Mouse (Mus musculus): ENCODE results near the gene Ccl17. TPM values are rescaled to one million over a fixed set of nuclear protein-coding genes. Genes with fewer than 3 reads are reported as not detected.
A peak's percentile ranks its signal among the peaks of the same experiment; 100 is the strongest.

The Ccl17 gene
- polyA plus RNA-seq, 1 experiment from 2014 or later = not detected

DNA sequence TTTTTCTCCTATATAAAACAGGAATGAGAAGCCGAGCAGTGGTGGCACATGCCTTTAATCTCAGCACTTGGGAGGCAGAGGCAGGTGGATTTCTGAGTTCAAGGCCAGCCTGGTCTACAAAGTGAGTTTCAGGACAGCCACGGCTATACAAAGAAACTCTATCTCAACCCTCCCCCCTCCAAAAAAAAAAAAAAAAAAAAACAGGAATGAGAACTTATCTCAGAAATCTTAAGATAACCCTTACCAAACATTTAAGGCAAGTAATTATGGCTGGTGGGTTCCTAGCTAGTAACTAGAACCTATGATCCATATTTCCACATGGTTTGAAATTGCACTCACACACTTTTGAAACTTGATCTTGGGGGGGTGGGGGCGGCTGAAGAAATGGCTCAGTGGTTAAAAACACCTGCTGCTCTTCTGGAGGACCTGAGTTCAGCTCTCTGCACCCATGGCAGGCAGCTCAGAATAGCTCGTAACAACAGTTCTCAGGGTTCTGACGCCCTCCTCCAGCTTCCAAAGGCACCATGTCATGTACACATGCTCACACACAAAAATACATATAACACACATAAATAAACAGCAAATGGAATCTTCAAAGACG is 24.2 kb upstream of the Ccl17 start:
- H3K36me3 ChIP-seq (ENCODE audit: control insufficient read depth, insufficient read depth, low read length) = no peaks in the 10 kb centered on the region
- no peak overlapping the region for H3K4me2 ChIP-seq (replicated peaks; ENCODE audit: low read depth, low read length)
- no peak overlapping the region for H3K9ac ChIP-seq (ENCODE audit: low read depth, low read length)
- no peak overlapping the region for H3K4me3 ChIP-seq (ENCODE audit: low read length)
- peaks cover 8% of the 10 kb centered on the region for H3K4me1 ChIP-seq (ENCODE audit: control insufficient read depth, insufficient read depth, low read length)
- WGBS = 71% methylated on average over 6 of the region's 6 CpGs
- no peak overlapping the region for H3K27ac ChIP-seq (ENCODE audit: low read depth, low read length)
- no peaks in the 10 kb centered on the region for H3K9me3 ChIP-seq (ENCODE audit: control insufficient read depth, low read length)
- no peak for ATAC-seq (ENCODE audit: low FRiP score, low TSS enrichment)
- H3K27me3 ChIP-seq (ENCODE audit: control insufficient read depth, insufficient read depth, low read length) = no peaks in the 10 kb centered on the region

DNA sequence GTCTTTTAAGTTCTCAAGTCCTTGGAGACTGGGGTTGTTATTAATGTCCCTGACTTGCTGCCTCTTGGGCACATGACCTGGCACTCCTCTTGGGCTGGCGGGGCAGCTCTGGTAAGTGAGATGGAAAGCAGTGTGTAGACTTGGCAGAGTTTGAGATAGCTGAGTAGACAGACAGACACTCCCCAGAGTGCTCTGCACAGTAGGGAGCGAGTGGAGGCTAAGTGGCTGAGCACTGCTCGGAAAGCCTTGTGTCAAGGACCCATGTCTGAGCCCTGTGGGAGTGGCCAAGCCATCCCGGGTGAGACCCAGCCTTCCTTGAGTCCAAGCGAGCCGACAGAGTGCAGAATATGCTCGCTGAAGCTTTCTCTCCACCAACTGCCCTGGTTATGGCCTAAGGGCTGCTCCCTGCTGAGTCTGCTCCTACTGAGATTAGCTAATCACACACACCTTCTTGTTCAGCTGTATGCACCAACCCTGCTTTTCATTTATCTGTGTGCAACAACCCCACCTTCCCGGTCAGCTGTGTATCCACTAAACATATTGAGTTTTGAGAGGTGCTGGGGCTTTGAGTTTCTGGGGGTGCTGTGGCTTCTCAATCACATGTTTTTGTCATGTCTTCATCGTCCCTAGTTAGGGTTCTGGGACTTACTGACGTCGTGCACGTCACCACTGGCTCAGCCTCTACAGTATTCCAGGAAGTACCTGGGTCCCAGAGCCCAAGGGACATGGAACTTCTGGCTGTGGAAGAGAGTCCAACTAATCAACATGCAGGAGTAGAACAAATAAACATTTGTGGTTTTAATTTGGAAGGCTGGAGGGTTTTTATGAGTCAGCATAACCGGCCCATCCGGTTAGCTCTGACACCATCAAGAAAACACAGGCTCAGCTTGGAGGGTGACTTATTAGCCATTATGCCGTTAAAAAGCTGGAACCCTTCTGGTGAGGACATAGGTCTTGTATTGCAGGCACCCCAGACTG is 22.4 kb upstream of the Ccl17 start:
- 0 out of 2 replicates have a peak, but pooled peaks have one; percentile 46 for ATAC-seq (ENCODE audit: low FRiP score, low TSS enrichment)
- H3K27me3 ChIP-seq (ENCODE audit: control insufficient read depth, insufficient read depth, low read length) = no peaks in the 10 kb centered on the region
- H3K4me1 ChIP-seq (ENCODE audit: control insufficient read depth, insufficient read depth, low read length) = no peaks in the 10 kb centered on the region
- no peak overlapping the region for H3K4me2 ChIP-seq (replicated peaks; ENCODE audit: low read depth, low read length)
- H3K9ac ChIP-seq (ENCODE audit: low read depth, low read length) = no peak overlapping the region
- H3K36me3 ChIP-seq (ENCODE audit: control insufficient read depth, insufficient read depth, low read length) = no peaks in the 10 kb centered on the region
- no peak overlapping the region; the same call in 1 of the 2 replicates for H3K27ac ChIP-seq (ENCODE audit: low read depth, low read length)
- WGBS = 55% methylated on average over 15 of the region's 15 CpGs
- no peaks in the 10 kb centered on the region for H3K9me3 ChIP-seq (ENCODE audit: control insufficient read depth, low read length)
- no peak overlapping the region for H3K4me3 ChIP-seq (ENCODE audit: low read length)

DNA sequence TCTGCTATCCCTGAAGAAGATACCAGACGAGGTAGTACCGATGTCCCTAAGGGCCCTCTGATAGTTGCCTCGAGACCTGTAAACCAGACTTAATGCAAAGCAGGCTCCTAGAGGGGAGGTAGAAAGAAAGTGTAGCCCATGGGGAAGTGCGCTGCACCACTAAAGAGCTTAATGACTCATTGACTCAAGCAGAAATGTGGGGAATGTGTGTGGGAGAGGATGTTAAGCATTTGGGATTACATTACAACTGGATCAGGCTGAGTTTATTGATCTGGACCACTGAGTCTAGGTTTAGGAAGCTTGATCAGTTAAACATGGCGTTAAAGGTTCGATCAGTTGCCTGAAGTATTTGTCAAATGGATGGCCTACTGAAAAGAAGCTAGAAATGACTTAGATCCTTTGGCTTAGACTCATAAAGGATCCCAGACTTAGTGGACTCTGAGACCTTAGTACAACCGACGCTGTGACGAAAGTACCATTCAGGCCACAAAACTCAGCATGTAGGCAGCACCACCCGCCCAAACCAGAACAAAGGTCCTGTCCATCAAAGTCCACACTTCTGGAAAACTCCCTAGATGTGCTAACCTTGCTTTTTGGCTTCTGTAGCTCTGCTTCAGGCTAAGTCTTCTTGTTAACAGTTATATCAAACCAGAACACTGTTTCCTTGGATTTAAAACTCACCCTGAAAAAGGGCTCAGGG is 20.8 kb upstream of the Ccl17 start:
- Histone ChIP-seq H3K9ac (ENCODE audit: low read depth, low read length) (no peak overlapping the region), H3K4me2 (replicated peaks; ENCODE audit: low read depth, low read length) (no peak overlapping the region), H3K4me3 (ENCODE audit: low read length) (no peak overlapping the region), H3K27me3 (ENCODE audit: control insufficient read depth, insufficient read depth, low read length) (no peaks in the 10 kb centered on the region), H3K9me3 (ENCODE audit: control insufficient read depth, low read length) (no peaks in the 10 kb centered on the region), H3K27ac (ENCODE audit: low read depth, low read length) (no peak overlapping the region), H3K36me3 (ENCODE audit: control insufficient read depth, insufficient read depth, low read length) (no peaks in the 10 kb centered on the region), H3K4me1 (ENCODE audit: control insufficient read depth, insufficient read depth, low read length) (no peaks in the 10 kb centered on the region)
- WGBS = 72% methylated on average over 10 of the region's 10 CpGs
- ATAC-seq (ENCODE audit: low FRiP score, low TSS enrichment) = no peak

DNA sequence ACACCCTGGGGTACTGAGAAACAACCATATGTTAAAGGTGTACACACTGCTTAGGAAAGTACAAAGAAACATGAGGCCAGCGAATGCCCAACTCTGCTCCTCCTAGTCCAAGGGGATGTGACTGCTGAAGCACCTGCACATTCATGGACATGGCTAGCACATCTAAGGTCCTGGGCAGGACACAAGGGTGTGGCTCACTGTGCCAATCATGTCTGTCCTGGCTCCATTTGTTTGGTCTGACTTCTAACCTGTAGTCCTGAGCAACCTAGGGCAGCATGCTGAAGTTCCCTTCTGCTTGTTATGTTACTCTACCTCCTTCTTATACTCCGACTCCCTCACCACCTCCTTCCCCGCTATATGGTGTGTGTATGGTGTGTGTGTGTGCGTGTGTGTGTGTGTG is 15.9 kb upstream of the Ccl17 start:
- no peaks in the 10 kb centered on the region for H3K27me3 ChIP-seq (ENCODE audit: control insufficient read depth, insufficient read depth, low read length)
- no peak overlapping the region for H3K27ac ChIP-seq (ENCODE audit: low read depth, low read length)
- H3K9me3 ChIP-seq (ENCODE audit: control insufficient read depth, low read length) = no peaks in the 10 kb centered on the region
- 94% methylated on average over 4 of the region's 4 CpGs for WGBS
- no peak for ATAC-seq (ENCODE audit: low FRiP score, low TSS enrichment)
- H3K4me1 ChIP-seq (ENCODE audit: control insufficient read depth, insufficient read depth, low read length) = no peaks in the 10 kb centered on the region
- H3K4me2 ChIP-seq (replicated peaks; ENCODE audit: low read depth, low read length) = no peak overlapping the region
- H3K9ac ChIP-seq (ENCODE audit: low read depth, low read length) = no peak overlapping the region
- no peak overlapping the region for H3K4me3 ChIP-seq (ENCODE audit: low read length)
- no peaks in the 10 kb centered on the region for H3K36me3 ChIP-seq (ENCODE audit: control insufficient read depth, insufficient read depth, low read length)

DNA sequence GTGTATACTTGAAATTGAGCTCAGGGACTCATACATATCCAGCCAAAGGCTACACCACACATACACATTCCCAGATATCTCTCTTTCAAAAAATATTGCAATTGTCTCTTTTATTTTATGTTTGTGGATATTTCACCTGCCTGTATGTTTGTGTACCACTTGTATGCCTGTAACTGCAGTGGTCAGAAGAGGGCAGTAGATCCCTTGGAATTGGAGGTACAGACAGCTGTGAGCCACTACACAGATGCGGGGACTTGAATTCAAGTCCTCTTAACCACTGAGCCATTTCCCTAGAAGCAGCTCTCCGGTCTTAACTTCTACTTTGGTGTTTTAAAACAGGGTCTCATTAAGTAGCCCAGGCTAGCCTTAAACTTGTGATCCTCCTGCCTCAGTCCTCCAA is 15.5 kb upstream of the Ccl17 start:
- Histone ChIP-seq H3K27me3 (ENCODE audit: control insufficient read depth, insufficient read depth, low read length) (no peaks in the 10 kb centered on the region), H3K4me3 (ENCODE audit: low read length) (no peak overlapping the region), H3K36me3 (ENCODE audit: control insufficient read depth, insufficient read depth, low read length) (no peaks in the 10 kb centered on the region), H3K4me1 (ENCODE audit: control insufficient read depth, insufficient read depth, low read length) (no peaks in the 10 kb centered on the region), H3K4me2 (replicated peaks; ENCODE audit: low read depth, low read length) (no peak overlapping the region), H3K9me3 (ENCODE audit: control insufficient read depth, low read length) (no peaks in the 10 kb centered on the region), H3K27ac (ENCODE audit: low read depth, low read length) (no peak overlapping the region), H3K9ac (ENCODE audit: low read depth, low read length) (no peak overlapping the region)
- ATAC-seq (ENCODE audit: low FRiP score, low TSS enrichment) = no peak
- WGBS = 96% methylated on average over 2 of the region's 2 CpGs

DNA sequence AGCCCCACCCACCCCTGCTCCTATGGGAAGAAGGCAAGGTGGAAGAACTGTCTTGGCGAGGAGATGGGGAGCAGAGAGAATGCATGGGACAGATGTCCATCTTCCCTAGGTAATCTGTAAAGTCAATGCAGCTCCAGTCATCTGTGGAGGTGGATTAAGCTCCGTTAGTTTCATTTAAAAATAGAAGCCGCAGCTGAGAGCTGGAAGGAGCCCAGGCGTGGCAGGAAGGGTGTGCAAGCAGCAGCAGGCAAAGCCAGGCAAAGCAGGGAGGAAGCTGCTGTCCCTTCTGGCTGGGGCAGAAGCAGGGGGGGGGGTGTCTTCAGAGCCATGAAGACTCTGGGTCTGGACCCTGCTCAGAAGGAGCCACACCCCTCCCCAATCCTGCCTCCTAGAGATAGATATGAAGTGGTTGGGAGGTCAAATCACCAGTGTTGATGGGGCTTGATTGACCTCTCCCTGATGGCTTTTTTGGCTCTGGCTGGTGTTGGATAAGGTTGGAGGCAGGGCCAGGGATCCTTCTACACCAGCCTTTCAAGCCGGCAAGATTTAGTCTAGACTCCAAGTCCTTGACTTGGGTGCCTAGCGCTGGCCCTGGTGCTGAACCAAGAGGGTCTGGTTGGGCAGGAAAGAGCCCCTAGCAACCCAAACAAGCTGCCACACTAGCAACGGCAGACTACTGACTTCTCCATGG is 9.8 kb upstream of the Ccl17 start:
- WGBS = 56% methylated on average over 7 of the region's 7 CpGs
- no peaks in the 10 kb centered on the region for H3K4me1 ChIP-seq (ENCODE audit: control insufficient read depth, insufficient read depth, low read length)
- H3K9ac ChIP-seq (ENCODE audit: low read depth, low read length) = no peak overlapping the region
- H3K27ac ChIP-seq (ENCODE audit: low read depth, low read length) = no peak overlapping the region
- no peak overlapping the region for H3K4me2 ChIP-seq (replicated peaks; ENCODE audit: low read depth, low read length)
- no peak for ATAC-seq (ENCODE audit: low FRiP score, low TSS enrichment)
- H3K36me3 ChIP-seq (ENCODE audit: control insufficient read depth, insufficient read depth, low read length) = no peaks in the 10 kb centered on the region
- H3K9me3 ChIP-seq (ENCODE audit: control insufficient read depth, low read length) = no peaks in the 10 kb centered on the region
- H3K4me3 ChIP-seq (ENCODE audit: low read length) = no peak overlapping the region
- no peaks in the 10 kb centered on the region for H3K27me3 ChIP-seq (ENCODE audit: control insufficient read depth, insufficient read depth, low read length)

DNA sequence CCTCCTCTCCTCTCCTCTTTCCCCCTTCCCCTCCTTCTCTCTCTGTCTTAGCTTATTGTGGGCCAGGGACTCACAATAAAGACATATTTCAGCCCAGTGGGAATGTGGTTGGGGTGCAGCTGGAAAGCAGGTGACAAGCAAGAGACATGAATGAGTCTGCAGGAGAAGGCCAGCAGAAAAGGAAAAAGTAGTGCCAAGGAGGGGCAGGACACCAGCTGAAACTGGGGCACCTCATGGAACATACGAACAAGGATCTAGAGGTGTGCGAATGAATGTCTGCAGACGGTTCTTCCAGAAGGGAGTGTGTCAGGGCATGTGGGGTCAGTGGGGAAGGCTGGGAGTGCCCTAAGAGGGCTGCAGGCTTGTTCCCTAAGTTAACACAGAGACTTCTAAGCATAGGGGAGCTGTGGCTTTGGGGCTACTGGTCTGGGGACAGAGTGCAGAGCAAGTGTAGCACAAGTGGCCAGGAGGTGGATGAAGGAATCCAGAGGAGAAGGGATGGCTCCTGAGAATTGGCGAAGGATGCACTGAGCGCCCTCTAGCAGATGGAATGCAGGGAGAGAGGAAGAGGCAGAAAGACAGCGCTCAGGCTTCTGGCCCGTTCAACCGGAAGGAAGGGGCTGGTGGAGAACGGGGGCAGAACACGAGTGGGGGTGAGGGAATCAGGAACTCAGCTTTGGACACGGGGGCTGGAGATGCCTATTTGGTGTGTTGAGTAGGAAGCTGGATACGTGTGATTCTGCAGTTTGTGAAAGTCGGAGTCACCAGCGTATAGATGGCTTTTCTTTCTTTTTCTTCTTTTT is 8.8 kb upstream of the Ccl17 start:
- ATAC-seq (ENCODE audit: low FRiP score, low TSS enrichment) = no peak
- H3K27me3 ChIP-seq (ENCODE audit: control insufficient read depth, insufficient read depth, low read length) = no peaks in the 10 kb centered on the region
- WGBS = 37% methylated on average over 14 of the region's 14 CpGs
- H3K4me1 ChIP-seq (ENCODE audit: control insufficient read depth, insufficient read depth, low read length) = no peaks in the 10 kb centered on the region
- H3K9ac ChIP-seq (ENCODE audit: low read depth, low read length) = no peak overlapping the region
- no peak overlapping the region for H3K4me2 ChIP-seq (replicated peaks; ENCODE audit: low read depth, low read length)
- no peaks in the 10 kb centered on the region for H3K9me3 ChIP-seq (ENCODE audit: control insufficient read depth, low read length)
- no peaks in the 10 kb centered on the region for H3K36me3 ChIP-seq (ENCODE audit: control insufficient read depth, insufficient read depth, low read length)
- H3K27ac ChIP-seq (ENCODE audit: low read depth, low read length) = no peak overlapping the region
- no peak overlapping the region for H3K4me3 ChIP-seq (ENCODE audit: low read length)

DNA sequence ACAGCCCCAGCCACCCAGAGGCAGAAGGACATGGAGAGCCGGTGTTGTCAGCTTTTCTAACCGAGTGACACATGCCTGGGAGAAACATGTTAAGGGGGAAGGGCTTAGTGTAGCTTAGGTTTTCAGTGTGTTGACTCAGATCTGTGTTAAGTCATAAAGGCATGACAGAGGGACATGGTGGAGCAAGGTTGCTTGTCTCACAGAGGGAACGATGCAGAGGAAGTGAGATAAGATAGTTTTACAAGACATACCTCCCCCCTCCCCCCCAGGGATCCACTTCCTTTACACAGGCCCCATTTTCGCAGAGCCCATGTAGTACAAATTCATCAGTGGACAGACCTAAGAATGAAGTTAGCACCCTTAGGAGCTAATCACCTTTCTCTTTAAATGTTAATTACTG is 7.9 kb upstream of the Ccl17 start:
- H3K27me3 ChIP-seq (ENCODE audit: control insufficient read depth, insufficient read depth, low read length) = no peaks in the 10 kb centered on the region
- H3K4me3 ChIP-seq (ENCODE audit: low read length) = no peak overlapping the region
- H3K27ac ChIP-seq (ENCODE audit: low read depth, low read length) = no peak overlapping the region
- ATAC-seq (ENCODE audit: low FRiP score, low TSS enrichment) = no peak
- no peak overlapping the region for H3K4me2 ChIP-seq (replicated peaks; ENCODE audit: low read depth, low read length)
- no peak overlapping the region for H3K9ac ChIP-seq (ENCODE audit: low read depth, low read length)
- H3K4me1 ChIP-seq (ENCODE audit: control insufficient read depth, insufficient read depth, low read length) = no peaks in the 10 kb centered on the region
- 71% methylated on average over 4 of the region's 4 CpGs for WGBS
- H3K36me3 ChIP-seq (ENCODE audit: control insufficient read depth, insufficient read depth, low read length) = no peaks in the 10 kb centered on the region
- H3K9me3 ChIP-seq (ENCODE audit: control insufficient read depth, low read length) = no peaks in the 10 kb centered on the region

Data from kidney, embryonic 14.5 days (tissue).